Mouse (Mus musculus): ENCODE results near the gene Chmp3.

GRCm38 (mm10) chr6:71613225-71613624 lies 69.6 kb downstream of the Chmp3 start:
- TF ChIP-seq EP300 (IDR thresholded peaks at IDR 0.05; ENCODE audit: low read depth) = no peak
- no peak for TF ChIP-seq CTCF (IDR thresholded peaks at IDR 0.05; ENCODE audit: low read depth)

All from heart, postnatal 0 days (tissue).